Mouse (Mus musculus) liver, embryonic 14.5 days (tissue): ENCODE measurements at regions not wholly inside any gene's neighbourhood (a gene's known extent, or its start where the extent isn't known, plus 50 kb on each side); places are given as distances from the start of the nearest gene placed in this dataset.

ENCODE experiments used
- CTCF ChIP-seq: IDR thresholded peaks from 2 replicates; pipeline ENCODE4 v1.5.1; 2016; ENCODE audit warnings: antibody characterized with exemption, low read depth, control low read depth
- EP300 ChIP-seq: IDR thresholded peaks from 2 replicates; pipeline ENCODE4 v1.6.1; 2016; ENCODE audit warnings: antibody characterized with exemption, low read depth

DNA sequence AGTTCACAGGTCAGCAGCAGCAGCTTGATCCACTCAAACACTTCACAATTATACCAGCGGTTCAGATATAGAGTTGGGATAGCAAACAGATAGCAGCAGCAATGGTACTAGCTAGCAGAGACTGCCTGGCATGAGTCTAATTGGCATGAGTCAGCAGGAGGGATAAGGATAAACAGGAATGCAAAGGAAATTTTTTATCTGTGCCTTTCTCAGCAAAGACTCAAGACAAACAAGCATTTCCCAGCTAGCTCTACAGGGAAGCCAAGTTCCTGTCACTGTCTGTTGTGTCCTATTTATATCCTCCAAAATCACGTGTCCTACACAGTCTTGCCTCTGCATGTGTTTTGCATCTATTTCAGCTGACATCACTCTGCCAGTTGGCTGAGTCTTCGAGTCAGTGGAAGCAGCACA is 80.7 kb upstream of the Dnajc1 start:
- TF ChIP-seq CTCF (no peak), EP300 (no peak)
